8 mouse cellular contexts compared by ENCODE assay signal in the genomic region with DNA sequence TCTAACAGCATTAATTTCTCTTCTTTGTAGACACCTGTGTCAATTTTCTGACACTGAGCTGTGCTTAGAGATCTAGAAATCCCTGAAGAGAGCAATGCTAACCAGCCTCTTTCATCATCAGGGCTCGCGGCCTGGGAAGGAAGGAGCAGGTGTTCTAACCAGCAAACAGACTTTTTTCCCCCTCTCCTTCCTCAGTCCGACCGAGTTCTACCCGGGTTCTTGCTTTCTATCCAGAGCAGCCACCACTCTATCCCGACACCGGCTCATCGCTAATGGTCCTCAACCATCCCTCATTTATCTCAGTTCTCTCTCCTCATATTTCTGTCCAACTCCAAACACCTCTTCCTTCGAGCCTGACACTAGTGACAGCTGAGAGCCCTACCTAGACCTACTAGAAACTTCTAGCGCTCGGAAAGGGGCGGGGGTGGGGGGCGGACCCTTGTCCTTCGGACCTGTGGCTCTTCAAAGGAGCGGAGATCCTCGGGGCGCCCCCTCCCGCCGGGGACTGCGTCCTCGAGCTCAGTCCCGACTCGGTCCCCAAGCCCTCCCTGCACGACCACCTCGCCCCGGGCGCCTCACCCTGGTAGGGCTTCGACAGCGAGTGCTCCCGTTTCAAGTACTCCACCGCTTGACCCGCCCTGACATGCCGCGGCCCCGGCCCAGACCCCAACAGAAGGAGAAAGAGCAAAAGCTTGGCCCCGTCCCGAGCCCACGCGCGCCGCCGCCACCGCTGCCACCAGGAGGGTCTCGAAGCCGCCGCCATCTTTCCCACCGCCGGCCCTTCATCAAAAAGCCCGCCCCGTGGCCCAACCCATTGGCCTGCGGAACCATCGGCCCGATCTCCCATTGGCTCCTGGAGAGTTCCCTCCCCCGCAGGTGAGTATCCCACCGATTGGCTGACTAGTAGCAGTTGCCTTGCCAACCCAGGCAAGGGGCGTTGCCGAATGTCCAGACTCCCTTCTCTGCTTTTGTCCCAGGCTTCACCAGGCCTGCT. TPM values are rescaled to one million over a fixed set of nuclear protein-coding genes. Genes with fewer than 3 reads are reported as not detected.
DNase-seq lines count a peak whose midpoint lies in the region; ATAC-seq and TF ChIP-seq lines count a peak whose summit lies in the region.

A gene (minus strand): TSS at position 801 of the 994 bp plus-strand sequence.

- peak; percentile 97 for DNase-seq in MEL (ENCODE audit: low read depth, low spot score)
- DNase-seq in cerebellum, adult 2 months: peak; percentile 96 to 98
- DNase-seq in forebrain, postnatal 0 days: peak; percentile 97
- DNase-seq in heart, postnatal 4 days: peak; percentile 97
- peak; percentile 97 for DNase-seq in layer of hippocampus, adult 8-10 months (ENCODE audit: low spot score in 2 of 2)
- DNase-seq in ovary, adult 18-20 months (ENCODE audit: low spot score): peak; percentile 94
- peak; percentile 96 for DNase-seq in thymus, postnatal 0 days (ENCODE audit: low spot score)

- H3K27me3 ChIP-seq in MEL (ENCODE audit: control insufficient read depth in 1 of 2, insufficient read depth in 2 of 2, low read length in 2 of 2): no peaks in the 10 kb centered on the region
- no peaks in the 10 kb centered on the region for H3K27me3 ChIP-seq in cerebellum, adult 2 months (ENCODE audit: control insufficient read depth, insufficient read depth, low read length)
- H3K27me3 ChIP-seq in forebrain, postnatal 0 days (ENCODE audit: insufficient read depth, low read length): no peaks in the 10 kb centered on the region
- no peaks in the 10 kb centered on the region for H3K27me3 ChIP-seq in lung, embryonic 15.5 days

- TF ChIP-seq POLR2A in MEL (IDR thresholded peaks at IDR 0.05; ENCODE audit: control insufficient read depth in 1 of 2, insufficient read depth in 1 of 2, low read depth in 1 of 2, low read length in 2 of 2, poor library complexity in 1 of 2): peak; percentile 70 to 73
- peak; percentile 53; the same call in 1 of the 2 replicates for TF ChIP-seq POLR2A in cerebellum, adult 2 months (IDR thresholded peaks at IDR 0.05; ENCODE audit: borderline replicate concordance, insufficient read depth, low read length)

- peaks cover 2 to 16% of the 10 kb centered on the region in 2 experiments; a peak in 3 of 4 replicates for H3K36me3 ChIP-seq in MEL (ENCODE audit: control insufficient read depth in 1 of 2, insufficient read depth in 2 of 2, low read length in 2 of 2)
- H3K36me3 ChIP-seq in forebrain, postnatal 0 days (ENCODE audit: insufficient read depth): peaks cover 4% of the 10 kb centered on the region; the same call in 1 of the 2 replicates
- peaks cover 3% of the 10 kb centered on the region; the same call in 1 of the 2 replicates for H3K36me3 ChIP-seq in lung, embryonic 15.5 days

- H3K4me1 ChIP-seq in MEL (ENCODE audit: control insufficient read depth in 1 of 2, insufficient read depth in 2 of 2, low read length in 2 of 2): peaks cover 0 to 9% of the 10 kb centered on the region in 2 experiments; a peak in 3 of 4 replicates
- H3K4me1 ChIP-seq in cerebellum, adult 2 months (ENCODE audit: control insufficient read depth, insufficient read depth, low read length): peaks cover 13% of the 10 kb centered on the region
- 0 out of 2 replicates have a peak, but pooled peaks cover 3% of the 10 kb centered on the region for H3K4me1 ChIP-seq in forebrain, postnatal 0 days (ENCODE audit: insufficient read depth)
- H3K4me1 ChIP-seq in lung, embryonic 15.5 days: peaks cover 8% of the 10 kb centered on the region

- H3K79me2 ChIP-seq in MEL (ENCODE audit: control insufficient read depth, insufficient read depth, low read length, poor library complexity): peaks cover 7% of the 10 kb centered on the region

- H3K4me3 ChIP-seq in MEL (ENCODE audit: control insufficient read depth in 1 of 2, insufficient read depth in 1 of 2, low read depth in 2 of 2, low read length in 2 of 2): peak within 1 kb of the TSS; percentile 91 to 94
- peak within 1 kb of the TSS; percentile 83 for H3K4me3 ChIP-seq in cerebellum, adult 2 months (replicated peaks; ENCODE audit: insufficient read depth, low read depth, low read length)
- peak within 1 kb of the TSS; percentile 92 for H3K4me3 ChIP-seq in forebrain, postnatal 0 days (ENCODE audit: low read depth, low read length)
- peak within 1 kb of the TSS; percentile 82 for H3K4me3 ChIP-seq in lung, embryonic 15.5 days

- H3K9ac ChIP-seq in MEL (ENCODE audit: control insufficient read depth, low read depth, low read length, poor library complexity, severe bottlenecking): peak within 1 kb of the TSS; percentile 89
- peak within 1 kb of the TSS; percentile 60 for H3K9ac ChIP-seq in forebrain, postnatal 0 days
- H3K9ac ChIP-seq in lung, embryonic 15.5 days: peak within 1 kb of the TSS; percentile 73

- TF ChIP-seq RAD21 in MEL (IDR thresholded peaks at IDR 0.05; ENCODE audit: low read depth, low read length): no peak

- no peak for TF ChIP-seq CTCF in MEL (IDR thresholded peaks at IDR 0.05 in 2 of 3, conservative IDR thresholded peaks at IDR 0.05 in 1 of 3; ENCODE audit: control insufficient read depth in 1 of 3, insufficient read depth in 1 of 3, low read depth in 2 of 3, low read length in 3 of 3, poor library complexity in 1 of 3, severe bottlenecking in 1 of 3)
- no peak for TF ChIP-seq CTCF in cerebellum, adult 2 months (IDR thresholded peaks at IDR 0.05; ENCODE audit: borderline replicate concordance, insufficient read depth, low read depth, low read length)
- peak; percentile 22; the same call in 1 of the 2 replicates for TF ChIP-seq CTCF in forebrain, postnatal 0 days (IDR thresholded peaks at IDR 0.05; ENCODE audit: low read depth)

- H3K27ac ChIP-seq in MEL (ENCODE audit: control insufficient read depth, low read depth, low read length): peak within 1 kb of the TSS; percentile 93
- H3K27ac ChIP-seq in cerebellum, adult 2 months (ENCODE audit: insufficient read depth, low read length): no peak within 1 kb of the TSS; the same call in 1 of the 2 replicates
- peak within 1 kb of the TSS; percentile 86 for H3K27ac ChIP-seq in forebrain, postnatal 0 days (ENCODE audit: low read depth, low read length)
- peak within 1 kb of the TSS; percentile 72 for H3K27ac ChIP-seq in lung, embryonic 15.5 days

- peak; percentile 100 for ATAC-seq in forebrain, postnatal 0 days
- peak; percentile 99 for ATAC-seq in lung, embryonic 15.5 days (ENCODE audit: borderline replicate concordance, extremely low read depth, low FRiP score, low TSS enrichment)

- H3K9me3 ChIP-seq in MEL (replicated peaks; ENCODE audit: insufficient read depth, low read length): no peaks in the 10 kb centered on the region
- no peaks in the 10 kb centered on the region for H3K9me3 ChIP-seq in forebrain, postnatal 0 days (ENCODE audit: low read length)
- H3K9me3 ChIP-seq in lung, embryonic 15.5 days: no peaks in the 10 kb centered on the region

- TF ChIP-seq EP300 in MEL (IDR thresholded peaks at IDR 0.05; ENCODE audit: low read depth in 1 of 2, low read length in 2 of 2): no peak

- H3K4me2 ChIP-seq in forebrain, postnatal 0 days (ENCODE audit: low read depth): peak within 1 kb of the TSS; percentile 85
- H3K4me2 ChIP-seq in lung, embryonic 15.5 days: peak within 1 kb of the TSS; percentile 82

- 1% methylated on average over 57 of the region's 57 CpGs for WGBS in cerebellum, adult 2 months
- under 1% methylated on average over 57 of the region's 57 CpGs for WGBS in forebrain, postnatal 0 days
- under 1% methylated on average over 57 of the region's 57 CpGs for WGBS in lung, embryonic 15.5 days

TF ChIP-seq in MEL, 35 proteins besides CTCF, POLR2A, EP300 and RAD21:
- TF ChIP-seq POLR2AphosphoS2 (IDR thresholded peaks at IDR 0.05; ENCODE audit: low read length) (no peak), E2F4 (IDR thresholded peaks at IDR 0.05; ENCODE audit: borderline replicate concordance, low read depth, low read length) (no peak), ZMIZ1 (IDR thresholded peaks at IDR 0.05; ENCODE audit: low read depth, low read length) (peak; percentile 49; the same call in 1 of the 2 replicates), USF1 (IDR thresholded peaks at IDR 0.05; ENCODE audit: low read depth, low read length) (peak; percentile 35; the same call in 1 of the 2 replicates), TCF12 (IDR thresholded peaks at IDR 0.05; ENCODE audit: low read depth, low read length) (peak; percentile 57), GABPA (IDR thresholded peaks at IDR 0.05; ENCODE audit: low read depth, low read length) (no peak), NELFE (IDR thresholded peaks at IDR 0.05; ENCODE audit: low read depth, low read length) (peak; percentile 63), TBP (IDR thresholded peaks at IDR 0.05; ENCODE audit: low read depth, low read length) (peak; percentile 62), ELF1 (IDR thresholded peaks at IDR 0.05; ENCODE audit: low read depth, low read length) (peak; percentile 69; the same call in 1 of the 2 replicates), SIN3A (IDR thresholded peaks at IDR 0.05; ENCODE audit: low read length) (peak; percentile 62; the same call in 1 of the 2 replicates), MYC (IDR thresholded peaks at IDR 0.05; ENCODE audit: low read depth, low read length) (0 out of 2 replicates have a peak, but pooled peaks have one; percentile 19), HCFC1 (IDR thresholded peaks at IDR 0.05; ENCODE audit: low read depth, low read length) (peak; percentile 67; the same call in 1 of the 2 replicates), MXI1 (IDR thresholded peaks at IDR 0.05; ENCODE audit: low read depth, low read length) (peak; percentile 50; the same call in 1 of the 2 replicates), USF2 (IDR thresholded peaks at IDR 0.05; ENCODE audit: borderline replicate concordance in 1 of 2, insufficient read depth in 1 of 2, low read depth in 1 of 2, low read length in 2 of 2) (no peak)

RNA-seq across cellular contexts. Expression of the gene that starts here (rescaled TPM):
- total RNA-seq in MEL (2012; rRNA removed): 6.1 and 7.0 TPM in 2 replicates
- polyA plus RNA-seq in MEL (2012; ENCODE audit: insufficient read depth in 1 of 2, insufficient read length in 2 of 2, low read depth in 1 of 2, low replicate concordance in 2 of 2, missing spikeins in 1 of 2): 10 to 100 TPM in 1 of 2 experiments, not detected in 1; 19.7 TPM
- polyA plus RNA-seq in cerebellum, adult 2 months (2012; rRNA removed): 37.9 and 41.9 TPM in 2 replicates
- total RNA-seq in forebrain, postnatal 0 days (2014; rRNA removed): 15.5 and 21.8 TPM in 2 replicates
- 27.3 and 37.6 TPM in 2 replicates for polyA plus RNA-seq in forebrain, postnatal 0 days (2015; fragmentation: Nextera tagmentation; extraction: Ambion mirVana)
- 10 to 100 TPM; 16.0 to 20.6 TPM for total RNA-seq in heart, postnatal 4 days (2021)
- 10 to 100 TPM; 56.0 to 81.9 (median 69.0) TPM for total RNA-seq in layer of hippocampus, adult 8-10 months (2022)
- 47.0 and 49.5 TPM in 2 replicates for polyA plus RNA-seq in lung, embryonic 15.5 days (2015; fragmentation: Nextera tagmentation; extraction: Ambion mirVana)
- 51.3 and 52.1 TPM in 2 replicates for polyA plus RNA-seq in thymus, postnatal 0 days (2015; fragmentation: Nextera tagmentation; extraction: Ambion mirVana)
